In genomic region chr7:140126022-140126350, GRCm38 (mm10) we compare ENCODE assay signal across 8 mouse cellular contexts. TPM values are rescaled to one million over a fixed set of nuclear protein-coding genes. Genes with fewer than 3 reads are reported as not detected.
DNase-seq lines count a peak whose midpoint lies in the region; ATAC-seq and TF ChIP-seq lines count a peak whose summit lies in the region.

No protein-coding gene starts in this region.

- peak; percentile 93 for DNase-seq in heart, adult 11 months
- DNase-seq in heart, adult 18-20 months, result no peak
- no peak for DNase-seq in adrenal gland, postnatal 14 days
- DNase-seq in cerebellum, postnatal 10 days, result no peak
- no peak for DNase-seq in adrenal gland, adult (ENCODE audit: inconsistent age in 2 of 2, low spot score in 1 of 2)

- no peak for TF ChIP-seq CTCF in ES-Bruce4 (IDR thresholded peaks at IDR 0.05; ENCODE audit: low read depth, low read length)

- WGBS in hindbrain, embryonic 12.5 days, result 9% methylated on average over 5 of the region's 5 CpGs

- H3K9ac ChIP-seq in ES-Bruce4 (ENCODE audit: low read depth, poor library complexity, severe bottlenecking), result peak overlapping the region; percentile 88
- H3K9ac ChIP-seq in hindbrain, embryonic 12.5 days, result peak overlapping the region; percentile 84

- H3K9me3 ChIP-seq in ES-Bruce4 (replicated peaks; ENCODE audit: control insufficient read depth, insufficient read depth, low read length, poor library complexity, severe bottlenecking), result no peaks in the 10 kb centered on the region
- H3K9me3 ChIP-seq in hindbrain, embryonic 12.5 days (replicated peaks), result no peaks in the 10 kb centered on the region

- H3K36me3 ChIP-seq in ES-Bruce4 (ENCODE audit: control insufficient read depth, insufficient read depth, low read length, poor library complexity, severe bottlenecking), result peaks cover 10% of the 10 kb centered on the region
- H3K36me3 ChIP-seq in hindbrain, embryonic 12.5 days, result peaks cover 7% of the 10 kb centered on the region; the same call in 1 of the 2 replicates

- TF ChIP-seq POLR2A in ES-Bruce4 (IDR thresholded peaks at IDR 0.05; ENCODE audit: insufficient read depth, low read length), result no peak

- ATAC-seq in hindbrain, embryonic 12.5 days (ENCODE audit: low FRiP score), result no peak; the same call in 1 of the 2 replicates
- ATAC-seq in megakaryocyte, adult 5-6 weeks (ENCODE audit: poor library complexity, severe bottlenecking), result peak; percentile 9; the same call in 1 of the 2 replicates

- no peaks in the 10 kb centered on the region for H3K27me3 ChIP-seq in ES-Bruce4 (ENCODE audit: control insufficient read depth, insufficient read depth, low read length, poor library complexity, severe bottlenecking)
- no peaks in the 10 kb centered on the region for H3K27me3 ChIP-seq in hindbrain, embryonic 12.5 days

- H3K4me2 ChIP-seq in hindbrain, embryonic 12.5 days (replicated peaks), result peak overlapping the region; percentile 88

- H3K27ac ChIP-seq in ES-Bruce4 (ENCODE audit: insufficient read depth, low read length), result peak overlapping the region; percentile 37
- H3K27ac ChIP-seq in hindbrain, embryonic 12.5 days, result peak overlapping the region; percentile 41; the same call in 1 of the 2 replicates

- peaks cover 7% of the 10 kb centered on the region for H3K4me1 ChIP-seq in ES-Bruce4 (ENCODE audit: control insufficient read depth, insufficient read depth, low read length)
- H3K4me1 ChIP-seq in hindbrain, embryonic 12.5 days, result peaks cover 5% of the 10 kb centered on the region; the same call in 1 of the 2 replicates

- TF ChIP-seq EP300 in ES-Bruce4 (IDR thresholded peaks at IDR 0.05; ENCODE audit: insufficient read depth, low read depth, low read length), result no peak

- peak overlapping the region; percentile 90 for H3K4me3 ChIP-seq in ES-Bruce4 (ENCODE audit: low read depth, low read length)
- H3K4me3 ChIP-seq in hindbrain, embryonic 12.5 days, result peak overlapping the region; percentile 71

RNA-seq across cellular contexts. Expression of gene Echs1, which starts 9.7 kb away (rescaled TPM):
- 100 to 1,000 TPM; 512 to 515 TPM for total RNA-seq in heart, adult 18-20 months (2021)
- 107 and 109 TPM in 2 replicates for polyA plus RNA-seq in ES-Bruce4 (2011; ENCODE audit: insufficient read depth, insufficient read length, low read depth, missing spikeins)
- 134 and 148 TPM in 2 replicates for polyA plus RNA-seq in hindbrain, embryonic 12.5 days (2016; fragmentation: Nextera tagmentation; extraction: Ambion mirVana)
- 72.7 and 97.4 TPM in 2 replicates for total RNA-seq in megakaryocyte, adult 5-6 weeks (2015)
- total RNA-seq in megakaryocyte, adult 5-6 weeks (2017), result 71.3 and 87.9 TPM in 2 replicates
- 536 and 571 TPM in 2 replicates for total RNA-seq in adrenal gland, postnatal 14 days (2021)

RNA-seq across cellular contexts. Expression of gene Paox, which starts 10.4 kb away (rescaled TPM):
- 1 to 10 TPM; 3.6 to 5.5 TPM for total RNA-seq in heart, adult 18-20 months (2021)
- polyA plus RNA-seq in ES-Bruce4 (2011; ENCODE audit: insufficient read depth, insufficient read length, low read depth, missing spikeins), result 19.6 and 21.4 TPM in 2 replicates
- 12.9 and 18.1 TPM in 2 replicates for polyA plus RNA-seq in hindbrain, embryonic 12.5 days (2016; fragmentation: Nextera tagmentation; extraction: Ambion mirVana)
- 12.9 and 16.9 TPM in 2 replicates for total RNA-seq in megakaryocyte, adult 5-6 weeks (2015)
- total RNA-seq in megakaryocyte, adult 5-6 weeks (2017), result 8.7 and 11.3 TPM in 2 replicates
- 20.8 and 23.6 TPM in 2 replicates for total RNA-seq in adrenal gland, postnatal 14 days (2021)

RNA-seq across cellular contexts. Expression of gene Mtg1, which starts 11.4 kb away (rescaled TPM):
- total RNA-seq in heart, adult 18-20 months (2021), result 10 to 100 TPM; 28.5 to 34.2 TPM
- polyA plus RNA-seq in ES-Bruce4 (2011; ENCODE audit: insufficient read depth, insufficient read length, low read depth, missing spikeins), result 43.2 and 44.0 TPM in 2 replicates
- 24.5 and 25.7 TPM in 2 replicates for polyA plus RNA-seq in hindbrain, embryonic 12.5 days (2016; fragmentation: Nextera tagmentation; extraction: Ambion mirVana)
- 10.2 and 17.4 TPM in 2 replicates for total RNA-seq in megakaryocyte, adult 5-6 weeks (2015)
- 5.9 and 14.4 TPM in 2 replicates for total RNA-seq in megakaryocyte, adult 5-6 weeks (2017)
- total RNA-seq in adrenal gland, postnatal 14 days (2021), result 41.3 and 48.7 TPM in 2 replicates

RNA-seq across cellular contexts. Expression of gene Fuom, which starts 23.7 kb away (rescaled TPM):
- total RNA-seq in heart, adult 18-20 months (2021), result 10 to 100 TPM; 76.2 to 87.2 TPM
- polyA plus RNA-seq in ES-Bruce4 (2011; ENCODE audit: insufficient read depth, insufficient read length, low read depth, missing spikeins), result 24.1 and 30.6 TPM in 2 replicates
- 21.8 and 24.7 TPM in 2 replicates for polyA plus RNA-seq in hindbrain, embryonic 12.5 days (2016; fragmentation: Nextera tagmentation; extraction: Ambion mirVana)
- total RNA-seq in megakaryocyte, adult 5-6 weeks (2015), result 13.0 and 15.8 TPM in 2 replicates
- total RNA-seq in megakaryocyte, adult 5-6 weeks (2017), result 12.1 and 16.0 TPM in 2 replicates
- total RNA-seq in adrenal gland, postnatal 14 days (2021), result 70.4 and 79.8 TPM in 2 replicates

RNA-seq across cellular contexts. Expression of gene Sprn, which starts 28.7 kb away (rescaled TPM):
- under 1 TPM; 0.35 to 0.41 TPM for total RNA-seq in heart, adult 18-20 months (2021)
- polyA plus RNA-seq in ES-Bruce4 (2011; ENCODE audit: insufficient read depth, insufficient read length, low read depth, missing spikeins), result 0.24 TPM in 1 of 2 replicates, not detected in the other
- 3.3 and 4.6 TPM in 2 replicates for polyA plus RNA-seq in hindbrain, embryonic 12.5 days (2016; fragmentation: Nextera tagmentation; extraction: Ambion mirVana)
- not detected in 2 replicates for total RNA-seq in megakaryocyte, adult 5-6 weeks (2015)
- not detected in 2 replicates for total RNA-seq in megakaryocyte, adult 5-6 weeks (2017)
- total RNA-seq in adrenal gland, postnatal 14 days (2021), result 0.67 and 1.4 TPM in 2 replicates
